Mouse (Mus musculus) forebrain, embryonic 10.5 days (tissue): ENCODE data around the gene Syde2. TPM values are rescaled to one million over a fixed set of nuclear protein-coding genes. Genes with fewer than 3 reads are reported as not detected.
A peak's percentile ranks its signal among the peaks of the same experiment; 100 is the strongest.
"Not testable (repeated sequence)": the region's sequence is repeated elsewhere in the genome, so short reads cannot be mapped to it uniquely, and the experiment has no call there.

Experiments
- DNase-seq: peaks from one replicate; pipeline ENCODE4 v3.0.0-alpha.2; 2017; ENCODE audit warnings: low spot score; ENCODE audit errors: extremely low spot score
- H3K27ac ChIP-seq: fragments of 300-500 bp; sonication (generic); 2 replicates; pipeline ENCODE4 v1.5.1; 2016; ENCODE audit warnings: mild to moderate bottlenecking
- H3K27me3 ChIP-seq: fragments of 300-500 bp; sonication (generic); 2 replicates; pipeline ENCODE4 v1.6.1; 2016; ENCODE audit warnings: mild to moderate bottlenecking; ENCODE audit not compliant: poor library complexity, severe bottlenecking
- H3K36me3 ChIP-seq: fragments of 300-500 bp; sonication (generic); replicated peaks from 2 replicates; pipeline ENCODE4 v1.6.1; 2016; ENCODE audit warnings: mild to moderate bottlenecking, moderate library complexity
- H3K4me1 ChIP-seq: fragments of 300-500 bp; sonication (generic); 2 replicates; pipeline ENCODE4 v1.6.1; 2016
- H3K4me3 ChIP-seq: fragments of 300-500 bp; sonication (generic); 2 replicates; pipeline ENCODE4 v1.5.1; 2016; ENCODE audit warnings: mild to moderate bottlenecking, moderate library complexity
- H3K9me3 ChIP-seq: fragments of 300-500 bp; sonication (generic); 2 replicates; pipeline ENCODE4 v1.6.1; 2016; ENCODE audit warnings: mild to moderate bottlenecking, moderate library complexity
- WGBS: fragments of 180-500 bp; shearing (Covaris S2); methylation state at CpG from one replicate; pipeline ENCODE4 v1.1.7; 2016; 5-methylcytosine and 5-hydroxymethylcytosine counted together
- polyA plus RNA-seq: library from polyadenylated mRNA; unstranded; fragments of >200 nt; fragmentation: Nextera tagmentation; extraction: Ambion mirVana; gene quantifications from 2 replicates; pipeline ENCODE4 v1.2.1, GENCODE M21; 2016

Gene Syde2
- polyA plus RNA-seq, 1 experiment from 2014 or later = 1.2 TPM

DNA sequence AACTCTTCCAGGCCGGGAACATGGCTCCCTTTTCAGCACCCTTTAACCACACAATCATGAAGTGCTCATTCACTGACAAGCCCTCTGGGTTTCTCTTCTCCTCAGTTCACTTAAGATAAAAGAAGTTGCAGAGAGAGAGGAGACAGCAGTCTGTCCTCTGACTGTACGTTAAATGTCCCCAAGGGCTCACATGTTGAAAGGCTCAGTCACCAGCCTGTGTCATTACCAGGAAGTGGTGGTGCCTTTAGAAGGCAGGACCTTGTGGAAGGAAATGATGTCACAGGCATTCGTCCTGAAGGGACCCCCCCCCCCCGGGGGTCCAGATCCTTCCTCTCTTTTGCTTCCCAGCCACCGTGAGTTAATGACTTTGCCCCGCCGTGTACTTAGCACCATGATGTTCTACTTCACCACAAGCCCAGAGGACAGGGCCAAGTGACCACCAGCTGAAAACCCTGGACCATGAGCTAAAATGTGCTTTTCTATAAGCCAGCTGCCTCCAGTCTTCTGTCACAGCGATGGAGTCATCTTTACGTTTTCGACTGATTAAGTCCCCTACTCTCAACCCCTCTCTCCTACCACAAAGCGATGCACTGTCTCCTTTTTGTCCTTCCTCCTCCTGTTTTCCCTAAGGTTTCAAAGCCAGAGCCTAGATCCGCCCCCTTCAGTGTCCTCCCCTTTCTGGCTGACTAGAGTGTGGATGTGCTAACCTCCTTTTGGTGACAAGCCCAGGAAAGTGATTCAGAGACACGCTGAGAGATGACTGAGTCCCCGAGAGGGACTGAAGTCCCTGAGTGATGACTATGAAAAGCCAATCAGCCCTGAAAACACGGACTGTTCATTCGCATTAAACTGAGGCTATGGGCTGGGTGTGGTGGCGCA, 36.1 kb upstream of the Syde2 start:
- no peaks in the 10 kb centered on the region; the same call in 1 of the 2 replicates for H3K9me3 ChIP-seq
- H3K27me3 ChIP-seq = peaks cover 28% of the 10 kb centered on the region
- H3K4me3 ChIP-seq = no peak overlapping the region
- 79% methylated on average over 17 of the region's 17 CpGs for WGBS
- H3K27ac ChIP-seq = no peak overlapping the region
- H3K4me1 ChIP-seq = peaks cover 19% of the 10 kb centered on the region
- no peaks in the 10 kb centered on the region for H3K36me3 ChIP-seq
- DNase-seq = no peak

DNA sequence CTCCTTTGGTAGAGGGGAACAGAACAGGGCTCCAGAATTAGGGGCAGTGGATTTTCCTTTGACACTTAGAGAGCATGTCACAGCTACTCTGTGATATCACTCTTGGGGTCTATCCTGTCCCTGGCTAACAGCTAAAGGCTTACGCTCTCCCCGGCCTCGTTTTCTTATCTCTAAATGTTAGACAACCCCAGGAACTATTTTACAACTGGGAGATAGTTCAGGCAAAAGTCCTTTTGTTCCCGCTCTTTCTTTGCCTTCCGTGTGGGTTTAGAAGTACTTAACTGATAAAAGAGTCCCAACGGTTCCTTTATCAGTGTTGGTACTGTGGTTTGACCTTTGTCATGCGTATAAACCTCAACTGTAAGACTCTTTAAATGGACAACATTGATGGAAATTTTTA, 34.7 kb upstream of the Syde2 start:
- 92% methylated on average over 7 of the region's 7 CpGs for WGBS
- Histone ChIP-seq H3K9me3 (peaks cover 6% of the 10 kb centered on the region; the same call in 1 of the 2 replicates), H3K4me3 (no peak overlapping the region), H3K4me1 (peaks cover 8% of the 10 kb centered on the region), H3K27ac (no peak overlapping the region), H3K36me3 (no peaks in the 10 kb centered on the region), H3K27me3 (peaks cover 28% of the 10 kb centered on the region)
- no peak for DNase-seq

DNA sequence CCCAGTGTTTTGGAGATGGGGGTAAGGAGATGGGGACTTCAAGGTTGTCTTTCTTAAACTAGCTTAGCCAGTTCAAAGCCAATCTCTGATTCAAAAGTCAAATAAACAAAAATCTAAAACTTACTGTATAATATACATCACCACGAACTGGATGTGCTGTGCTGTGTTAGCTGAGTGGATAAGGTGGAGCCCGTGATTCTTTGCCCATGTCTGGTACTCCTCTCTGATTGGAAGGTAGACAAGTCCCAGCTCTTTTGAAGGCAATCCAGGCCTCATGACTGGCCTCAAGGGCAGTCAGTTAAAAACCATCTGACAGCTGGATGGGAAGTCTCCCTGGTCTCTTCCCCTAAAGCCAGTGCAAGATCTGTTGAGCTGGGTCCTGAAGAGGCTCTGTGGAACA, 34.3 kb upstream of the Syde2 start:
- Histone ChIP-seq H3K27ac (no peak overlapping the region), H3K27me3 (peaks cover 28% of the 10 kb centered on the region), H3K9me3 (peaks cover 10% of the 10 kb centered on the region; the same call in 1 of the 2 replicates), H3K4me1 (peaks cover 8% of the 10 kb centered on the region), H3K4me3 (no peak overlapping the region), H3K36me3 (no peaks in the 10 kb centered on the region)
- DNase-seq = no peak
- 85% methylated on average over 2 of the region's 2 CpGs for WGBS

DNA sequence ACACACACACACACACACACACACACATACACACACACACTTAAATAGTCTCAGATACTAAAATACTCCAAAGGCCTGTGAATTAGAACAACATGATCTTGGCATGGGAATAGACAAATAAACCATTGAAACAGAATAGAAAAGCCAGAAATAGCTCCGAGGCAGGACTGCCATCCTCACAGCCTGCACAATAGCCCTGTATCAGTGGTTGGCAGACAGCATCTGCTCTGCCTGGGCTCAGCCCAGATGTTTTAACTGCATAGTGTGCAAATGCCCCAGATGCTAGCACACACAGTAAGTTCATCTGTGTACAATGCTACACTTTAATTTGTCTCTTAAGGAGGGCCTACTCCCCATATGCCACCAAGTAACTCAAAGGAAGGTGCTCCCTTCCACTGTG, 27.8 kb upstream of the Syde2 start:
- Histone ChIP-seq H3K27ac (no peak overlapping the region), H3K9me3 (peaks cover 15% of the 10 kb centered on the region; the same call in 1 of the 2 replicates), H3K4me3 (no peak overlapping the region), H3K36me3 (no peaks in the 10 kb centered on the region), H3K27me3 (peaks cover 39% of the 10 kb centered on the region), H3K4me1 (peaks cover 26% of the 10 kb centered on the region)
- 64% methylated on average over 1 of the region's 1 CpGs for WGBS
- DNase-seq = no peak

DNA sequence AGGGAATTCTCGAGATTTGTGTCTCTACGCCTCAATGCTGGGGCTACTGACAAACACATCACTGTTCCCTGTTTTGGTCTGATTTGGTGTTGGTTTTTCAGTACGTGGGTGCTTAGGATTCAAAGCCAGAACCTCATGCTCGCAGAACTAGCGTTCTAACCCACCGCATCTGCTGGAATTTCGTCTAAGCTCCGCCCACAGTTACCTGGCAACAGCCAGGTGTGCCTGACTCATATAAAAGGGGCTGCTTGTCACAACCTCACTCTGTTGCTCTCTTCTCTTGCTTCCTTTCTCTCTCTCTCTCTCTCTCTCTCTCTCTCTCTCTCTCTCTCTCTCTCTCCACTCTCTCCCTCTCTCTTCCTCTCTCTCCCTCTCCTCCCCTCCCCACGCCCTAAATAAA, 25.3 kb upstream of the Syde2 start:
- 15% methylated on average over 9 of the region's 9 CpGs for WGBS
- H3K4me1 ChIP-seq = peaks cover 30% of the 10 kb centered on the region

DNA sequence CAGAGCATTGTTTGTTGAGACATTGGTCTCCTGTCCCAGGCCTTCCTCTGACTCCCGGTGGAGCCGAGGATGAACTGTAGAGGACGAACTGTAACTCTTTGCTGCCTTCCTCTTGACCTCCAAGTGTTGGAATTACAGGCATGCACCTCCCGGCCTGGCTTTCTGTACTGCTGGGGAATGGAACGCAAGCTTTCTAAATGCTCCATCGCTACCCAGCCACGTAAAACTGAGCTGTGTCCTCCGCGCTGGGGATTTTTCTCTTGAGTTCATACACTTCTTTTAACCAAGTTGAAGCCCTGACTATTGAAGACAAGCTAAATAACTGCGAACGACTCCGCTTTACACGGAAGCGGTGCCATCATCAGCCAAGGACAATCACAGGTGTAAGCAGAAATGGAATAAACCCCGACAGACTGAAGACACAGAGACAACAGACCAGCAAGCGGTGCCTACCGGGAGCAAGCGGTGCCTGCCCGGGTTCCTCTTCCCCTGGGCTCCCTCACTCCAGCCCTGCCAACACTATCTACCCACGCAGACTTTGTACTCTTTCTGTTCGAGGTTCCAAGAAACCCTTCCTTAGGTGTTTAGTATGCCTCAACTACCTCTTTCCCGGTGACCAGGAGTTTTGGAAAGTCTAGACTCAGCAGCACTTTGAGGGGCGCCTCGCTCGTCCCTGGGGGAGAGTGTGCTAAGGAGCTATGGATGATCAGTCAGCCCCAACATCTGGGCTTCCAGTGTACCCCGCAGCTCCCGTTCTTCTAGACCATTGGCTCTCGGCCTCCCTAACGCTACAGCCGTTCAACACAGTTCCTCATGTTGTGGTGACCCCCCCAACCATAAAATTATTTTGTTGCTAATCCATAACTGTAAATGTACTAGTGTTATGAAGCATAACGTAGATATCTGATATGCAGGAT, 24.3 kb upstream of the Syde2 start:
- WGBS = 10% methylated on average over 31 of the region's 31 CpGs
- H3K4me1 ChIP-seq = peaks cover 30% of the 10 kb centered on the region
- H3K27me3 ChIP-seq = peaks cover 48% of the 10 kb centered on the region
- H3K27ac ChIP-seq = no peak overlapping the region
- no peaks in the 10 kb centered on the region for H3K36me3 ChIP-seq
- H3K4me3 ChIP-seq = peak overlapping the region; percentile 39
- DNase-seq = no peak
- H3K9me3 ChIP-seq = peaks cover 6% of the 10 kb centered on the region; the same call in 1 of the 2 replicates

More for the DNA sequence above, 25.3 kb upstream of the Syde2 start:
- H3K36me3 ChIP-seq = no peaks in the 10 kb centered on the region
- H3K27ac ChIP-seq = no peak overlapping the region
- no peak for DNase-seq
- no peak overlapping the region for H3K4me3 ChIP-seq
- H3K9me3 ChIP-seq = peaks cover 14% of the 10 kb centered on the region; the same call in 1 of the 2 replicates
- peaks cover 48% of the 10 kb centered on the region for H3K27me3 ChIP-seq

DNA sequence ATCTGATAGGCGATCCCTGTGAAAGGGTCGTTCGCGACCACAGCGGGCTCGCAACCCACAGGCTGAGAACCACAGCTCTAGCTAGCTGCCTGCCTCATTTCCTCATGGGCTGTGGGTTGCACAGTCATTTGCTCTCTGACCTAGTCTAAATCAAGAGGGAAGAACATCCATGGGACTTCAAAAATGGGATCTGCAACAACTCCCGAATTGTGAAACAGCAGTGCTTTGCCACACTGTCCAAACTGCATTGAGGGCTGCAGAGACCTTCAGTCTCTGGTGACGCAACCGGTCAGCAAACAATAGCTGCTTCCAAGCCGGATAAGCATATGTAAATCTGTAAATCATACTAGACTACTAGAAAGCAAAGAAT, 23.7 kb upstream of the Syde2 start:
- H3K36me3 ChIP-seq = no peaks in the 10 kb centered on the region
- WGBS = 13% methylated on average over 10 of the region's 10 CpGs
- peak overlapping the region; percentile 39 for H3K4me3 ChIP-seq
- H3K27me3 ChIP-seq = peaks cover 48% of the 10 kb centered on the region
- no peak for DNase-seq
- H3K27ac ChIP-seq = no peak overlapping the region
- peaks cover 30% of the 10 kb centered on the region for H3K4me1 ChIP-seq
- no peaks in the 10 kb centered on the region for H3K9me3 ChIP-seq

DNA sequence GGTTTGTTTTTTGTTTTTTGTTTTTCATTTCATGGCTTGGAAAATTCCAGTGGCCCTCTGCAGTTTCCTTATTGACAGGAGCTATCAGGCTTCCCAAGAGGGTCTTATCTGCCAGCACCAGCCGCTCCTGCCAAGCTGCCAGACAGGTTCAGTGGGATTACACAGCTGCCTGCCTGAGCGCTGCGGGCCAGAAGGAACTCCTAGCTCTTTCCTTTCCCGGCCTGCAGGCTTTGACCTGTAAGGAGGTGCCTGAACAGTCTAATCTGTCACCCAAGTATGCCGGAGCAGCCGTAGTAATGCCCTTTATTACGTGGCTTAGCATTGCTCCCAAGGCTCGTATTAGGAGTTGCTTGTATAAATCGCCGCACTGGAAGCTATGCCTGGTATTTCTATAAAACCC, 23.2 kb upstream of the Syde2 start:
- peak overlapping the region; percentile 39; the same call in 1 of the 2 replicates for H3K4me3 ChIP-seq
- no peaks in the 10 kb centered on the region for H3K36me3 ChIP-seq
- H3K27ac ChIP-seq = no peak overlapping the region
- peak; percentile 46 for DNase-seq
- peaks cover 34% of the 10 kb centered on the region for H3K4me1 ChIP-seq
- peaks cover 48% of the 10 kb centered on the region for H3K27me3 ChIP-seq
- 12% methylated on average over 10 of the region's 10 CpGs for WGBS
- no peaks in the 10 kb centered on the region for H3K9me3 ChIP-seq

DNA sequence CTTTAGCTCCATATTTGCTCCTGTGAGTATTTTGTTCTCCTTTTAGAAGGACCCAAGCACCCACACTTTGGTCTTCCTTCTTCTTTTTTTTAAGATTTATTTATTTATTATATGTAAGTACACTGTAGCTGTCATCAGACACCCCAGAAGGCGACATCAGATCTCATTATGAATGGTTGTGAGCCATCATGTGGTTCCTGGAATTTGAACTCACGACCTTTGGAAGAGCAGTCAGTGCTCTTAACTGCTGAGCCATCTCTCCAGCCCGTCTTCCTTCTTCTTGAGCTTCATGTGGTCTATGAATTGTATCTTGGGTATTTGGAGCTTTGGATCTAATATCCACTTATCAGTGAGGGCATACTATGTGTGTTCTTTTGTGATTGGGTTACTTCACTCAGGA, 22.1 kb upstream of the Syde2 start:
- not testable (repeated sequence) for H3K4me3 ChIP-seq, H3K9me3 ChIP-seq, H3K27ac ChIP-seq, DNase-seq, H3K36me3 ChIP-seq
- 78% methylated on average over 3 of the region's 3 CpGs for WGBS
- Histone ChIP-seq H3K27me3 (peaks cover 48% of the 10 kb centered on the region), H3K4me1 (peaks cover 38% of the 10 kb centered on the region)

DNA sequence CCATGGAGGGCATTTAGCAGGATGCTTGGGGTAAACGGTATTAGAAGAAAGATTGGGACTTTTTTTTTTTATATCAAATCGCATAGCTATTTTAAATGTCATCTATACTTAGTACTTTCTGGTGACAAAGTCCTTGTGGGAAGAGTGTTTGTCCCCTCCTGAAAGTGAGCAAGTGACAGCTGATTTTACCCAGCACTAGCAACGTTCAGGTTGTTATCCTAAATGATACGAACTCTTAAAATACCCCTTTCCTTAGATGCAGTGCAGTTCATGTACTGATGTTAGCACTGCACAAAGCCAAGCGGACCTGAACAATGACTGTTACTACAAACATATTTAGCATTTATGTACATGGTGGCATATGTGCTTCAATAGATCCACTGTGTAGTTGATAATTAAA, 20.9 kb upstream of the Syde2 start:
- H3K9me3 ChIP-seq = no peaks in the 10 kb centered on the region
- H3K4me3 ChIP-seq = no peak overlapping the region
- no peak overlapping the region for H3K27ac ChIP-seq
- peaks cover 39% of the 10 kb centered on the region for H3K27me3 ChIP-seq
- H3K4me1 ChIP-seq = peaks cover 38% of the 10 kb centered on the region
- no peak for DNase-seq
- whole genome bisulfite sequencing = 94% methylated on average over 5 of the region's 5 CpGs
- H3K36me3 ChIP-seq = no peaks in the 10 kb centered on the region

DNA sequence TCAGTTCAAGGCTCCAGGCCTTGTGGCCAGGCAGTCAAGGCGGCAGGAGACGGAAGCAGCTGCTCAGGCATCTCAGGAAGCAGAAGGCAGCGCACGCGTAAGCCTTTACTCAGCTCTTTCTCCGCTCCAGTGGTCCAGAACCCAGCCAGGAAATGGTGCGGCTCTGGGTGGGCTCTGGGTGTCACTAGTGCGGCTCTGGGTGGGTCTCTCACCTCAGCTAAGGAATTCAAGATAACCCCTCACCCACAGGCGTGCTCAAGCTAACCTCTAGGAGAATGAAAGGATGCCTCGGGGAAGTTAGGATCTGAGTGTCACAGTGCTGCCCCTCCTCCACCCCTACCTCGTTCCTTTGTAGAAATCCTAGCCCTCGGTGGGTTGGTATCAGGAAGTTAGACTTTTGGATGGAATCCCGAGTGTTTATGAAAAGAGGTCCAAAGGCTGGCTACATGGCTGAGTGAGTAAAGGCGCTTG, 18.6 kb upstream of the Syde2 start:
- WGBS = 51% methylated on average over 14 of the region's 14 CpGs

DNA sequence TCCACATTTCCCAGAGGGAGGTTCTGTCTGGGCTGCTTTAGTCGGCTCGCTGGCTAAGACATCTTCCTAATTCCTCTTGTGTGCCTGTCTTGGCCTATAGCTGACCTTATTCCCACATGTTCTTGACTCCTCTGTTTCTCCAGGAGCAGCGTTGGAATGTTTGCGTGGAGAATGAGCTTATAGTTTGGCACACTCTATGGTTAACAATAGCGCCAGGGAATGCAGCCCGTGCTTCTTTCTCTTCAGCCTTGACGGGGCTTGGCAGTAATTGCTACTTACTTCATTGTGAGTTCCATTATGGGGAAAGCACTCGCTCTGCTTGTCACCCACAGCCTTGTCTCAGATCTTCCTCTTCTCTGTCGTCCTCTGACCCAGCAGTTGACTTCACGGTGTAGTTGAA, 16.2 kb upstream of the Syde2 start:
- H3K27me3 ChIP-seq = no peaks in the 10 kb centered on the region
- peaks cover 8% of the 10 kb centered on the region for H3K4me1 ChIP-seq
- no peak overlapping the region for H3K4me3 ChIP-seq
- no peak overlapping the region for H3K27ac ChIP-seq
- peaks cover 18% of the 10 kb centered on the region for H3K9me3 ChIP-seq
- 79% methylated on average over 10 of the region's 10 CpGs for WGBS
- no peak for DNase-seq
- H3K36me3 ChIP-seq = no peaks in the 10 kb centered on the region

More for the DNA sequence above, 18.6 kb upstream of the Syde2 start:
- Histone ChIP-seq H3K4me3 (no peak overlapping the region), H3K4me1 (peaks cover 19% of the 10 kb centered on the region), H3K27me3 (peaks cover 17% of the 10 kb centered on the region), H3K27ac (no peak overlapping the region), H3K9me3 (peaks cover 10% of the 10 kb centered on the region), H3K36me3 (no peaks in the 10 kb centered on the region)
- DNase-seq = no peak
